15 mouse cellular contexts compared by ENCODE assay signal in genomic region chr2:174565891-174566290, GRCm38 (mm10).
DNase-seq lines count a peak whose midpoint lies in the region; ATAC-seq and TF ChIP-seq lines count a peak whose summit lies in the region.
"Had no signal": no experiment of that assay in that cellular context is flagged by ENCODE, and none has a peak within 500 bp of the region (broad histone marks: within the 10 kb centered on the region; RNA-seq: fewer than 3 reads in every experiment).

No protein-coding gene starts in this region.

- TF ChIP-seq CTCF in bone marrow, adult 2 months (IDR thresholded peaks at IDR 0.05; ENCODE audit: control insufficient read depth, insufficient read depth, low read length): no peak

- peak overlapping the region; percentile 51; the same call in 1 of the 2 replicates for H3K27ac ChIP-seq in limb, embryonic 15.5 days
- H3K27ac ChIP-seq in limb, embryonic 10.5 days: no peak overlapping the region
- H3K27ac ChIP-seq in bone marrow, adult 2 months (ENCODE audit: control insufficient read depth, insufficient read depth, low read depth, low read length, poor library complexity): peak overlapping the region; percentile 52
- H3K27ac ChIP-seq in intestine, embryonic 16.5 days (ENCODE audit: low read length): no peak overlapping the region
- H3K27ac ChIP-seq: liver, embryonic 15.5 days had no signal

- no peak for TF ChIP-seq POLR2A in bone marrow, adult 2 months (IDR thresholded peaks at IDR 0.05; ENCODE audit: borderline replicate concordance, control insufficient read depth, low read depth, low read length)

- H3K4me2 ChIP-seq in limb, embryonic 15.5 days: no peak overlapping the region
- no peak overlapping the region for H3K4me2 ChIP-seq in intestine, embryonic 16.5 days (ENCODE audit: low read depth, low read length)
- H3K4me2 ChIP-seq: liver, embryonic 15.5 days; neural tube, embryonic 13.5 days had no signal

- H3K9me3 ChIP-seq in limb, embryonic 15.5 days: no peaks in the 10 kb centered on the region
- H3K9me3 ChIP-seq in limb, embryonic 10.5 days (replicated peaks): no peaks in the 10 kb centered on the region
- no peaks in the 10 kb centered on the region for H3K9me3 ChIP-seq in intestine, embryonic 16.5 days (ENCODE audit: control insufficient read depth, low read length)
- H3K9me3 ChIP-seq: liver, embryonic 15.5 days; neural tube, embryonic 13.5 days had no signal

- ATAC-seq in limb, embryonic 15.5 days (ENCODE audit: insufficient number of reproducible peaks, low FRiP score, low TSS enrichment, low read depth): no peak; the same call in 1 of the 2 replicates
- ATAC-seq in intestine, embryonic 16.5 days: no peak

- H3K9ac ChIP-seq in limb, embryonic 15.5 days: no peak overlapping the region
- no peak overlapping the region for H3K9ac ChIP-seq in intestine, embryonic 16.5 days (ENCODE audit: low read depth, low read length)
- H3K9ac ChIP-seq: forebrain, postnatal 0 days; liver, embryonic 15.5 days; neural tube, embryonic 13.5 days had no signal

- peaks cover 5% of the 10 kb centered on the region; the same call in 1 of the 2 replicates for H3K4me1 ChIP-seq in limb, embryonic 15.5 days
- H3K4me1 ChIP-seq in limb, embryonic 10.5 days: peaks cover 16% of the 10 kb centered on the region
- peaks cover 3% of the 10 kb centered on the region; the same call in 1 of the 2 replicates for H3K4me1 ChIP-seq in bone marrow, adult 2 months (ENCODE audit: control insufficient read depth, insufficient read depth, low read length)
- H3K4me1 ChIP-seq in intestine, embryonic 16.5 days (ENCODE audit: control insufficient read depth, insufficient read depth, low read length): no peaks in the 10 kb centered on the region
- H3K4me1 ChIP-seq: liver, embryonic 15.5 days had no signal

- no peak overlapping the region for H3K4me3 ChIP-seq in limb, embryonic 15.5 days
- H3K4me3 ChIP-seq in limb, embryonic 10.5 days: no peak overlapping the region
- no peak overlapping the region for H3K4me3 ChIP-seq in bone marrow, adult 2 months (replicated peaks; ENCODE audit: control insufficient read depth, low read depth, low read length)
- H3K4me3 ChIP-seq in intestine, embryonic 16.5 days (ENCODE audit: low read length): no peak overlapping the region
- H3K4me3 ChIP-seq: liver, embryonic 15.5 days; neural tube, embryonic 13.5 days had no signal

- no peak for DNase-seq in limb, embryonic 10.5 days (ENCODE audit: low spot score)
- DNase-seq in B cell, adult 2 months: peak; percentile 62 to 68
- peak; percentile 69 to 70 for DNase-seq in spleen, postnatal 36 days (ENCODE audit: low spot score in 2 of 2)
- no peak for DNase-seq in embryo, embryonic 10.5 days (ENCODE audit: low spot score)
- DNase-seq in gastrocnemius, postnatal 4 days (ENCODE audit: low spot score in 2 of 2): no peak
- DNase-seq: adrenal gland, postnatal 36 days; cerebellum, adult 11 months; forebrain, postnatal 0 days; gastrocnemius, postnatal 36 days; right cerebral cortex, postnatal 4 days had no signal

- WGBS in limb, embryonic 15.5 days: 73% methylated on average over 7 of the region's 7 CpGs
- WGBS in limb, embryonic 10.5 days: 89% methylated on average over 7 of the region's 7 CpGs
- 58% methylated on average over 7 of the region's 7 CpGs for WGBS in bone marrow, adult 2 months
- 73% methylated on average over 7 of the region's 7 CpGs for WGBS in intestine, embryonic 16.5 days

- H3K36me3 ChIP-seq in limb, embryonic 15.5 days: no peaks in the 10 kb centered on the region
- H3K36me3 ChIP-seq in limb, embryonic 10.5 days: no peaks in the 10 kb centered on the region
- no peaks in the 10 kb centered on the region for H3K36me3 ChIP-seq in intestine, embryonic 16.5 days (ENCODE audit: control insufficient read depth, insufficient read depth, low read length)
- H3K36me3 ChIP-seq: liver, embryonic 15.5 days; neural tube, embryonic 13.5 days had no signal

- H3K27me3 ChIP-seq in limb, embryonic 15.5 days: no peaks in the 10 kb centered on the region
- H3K27me3 ChIP-seq in limb, embryonic 10.5 days (ENCODE audit: low read depth, poor library complexity, severe bottlenecking): no peaks in the 10 kb centered on the region
- H3K27me3 ChIP-seq in intestine, embryonic 16.5 days (replicated peaks; ENCODE audit: control insufficient read depth, insufficient read depth, low read length): no peaks in the 10 kb centered on the region
- H3K27me3 ChIP-seq: liver, embryonic 15.5 days; neural tube, embryonic 13.5 days had no signal

Comparison
In these comparisons a context has a peak if more than half of its experiments do, and no peak if none do; other contexts are left out.
1. H3K27ac ChIP-seq: peak in limb, embryonic 15.5 days (single experiment) and bone marrow, adult 2 months (single experiment); none in limb, embryonic 10.5 days (single experiment) and intestine, embryonic 16.5 days (single experiment).
2. DNase-seq: peak in B cell, adult 2 months (2 of 2) and spleen, postnatal 36 days (2 of 2); none in limb, embryonic 10.5 days (single experiment), embryo, embryonic 10.5 days (single experiment) and gastrocnemius, postnatal 4 days (0 of 2).